10 mouse cellular contexts compared by ENCODE assay signal in the genomic region with DNA sequence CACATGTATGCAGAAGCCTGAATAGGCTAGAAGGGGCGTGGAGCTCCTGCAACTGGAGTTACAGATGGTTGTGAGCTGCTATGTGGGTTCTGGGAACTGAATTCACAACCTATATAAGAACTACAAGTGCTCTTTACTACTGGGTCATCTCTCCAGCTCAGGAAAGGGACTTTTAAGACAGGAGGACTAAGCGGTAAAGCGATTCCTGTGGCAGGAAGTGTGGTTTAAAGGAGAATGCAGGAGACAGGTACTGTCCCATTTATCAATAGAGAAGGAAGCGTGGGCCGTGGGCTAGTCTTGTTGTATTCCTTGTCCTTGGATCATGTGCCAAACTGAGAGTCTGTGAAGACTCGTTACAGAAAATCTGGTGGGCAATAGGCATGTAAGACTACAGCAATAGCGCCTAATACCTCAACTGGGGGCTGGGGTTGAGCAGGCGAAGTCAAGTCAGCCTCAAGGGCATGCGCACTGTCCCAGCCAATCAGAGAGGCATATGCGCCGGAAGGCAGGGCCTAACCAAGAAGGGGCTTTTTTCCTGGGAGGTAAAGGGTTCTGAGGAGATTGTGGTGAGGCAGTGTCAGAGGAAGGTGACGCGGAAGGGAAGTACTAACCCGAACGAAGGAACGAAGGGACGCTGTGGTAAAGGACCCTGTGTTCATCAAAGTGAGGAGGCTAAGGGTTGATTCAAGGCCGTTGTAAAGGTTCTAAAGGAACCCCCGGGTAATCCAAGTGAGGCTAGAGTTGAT. TPM values are rescaled to one million over a fixed set of nuclear protein-coding genes. Genes with fewer than 3 reads are reported as not detected.
DNase-seq lines count a peak whose midpoint lies in the region; ATAC-seq and TF ChIP-seq lines count a peak whose summit lies in the region.
"Not testable (repeated sequence)": the region's sequence is repeated elsewhere in the genome, so short reads cannot be mapped to it uniquely, and the experiment has no call there.
"Had no signal": no experiment of that assay in that cellular context is flagged by ENCODE, and none has a peak within 500 bp of the region (broad histone marks: within the 10 kb centered on the region; RNA-seq: fewer than 3 reads in every experiment).

A gene (plus strand): TSS at position 515 of the 746 bp plus-strand sequence.

- not testable (repeated sequence) for TF ChIP-seq CTCF in thymus, adult 2 months (IDR thresholded peaks at IDR 0.05; ENCODE audit: borderline replicate concordance, control insufficient read depth, extremely low read depth, insufficient read depth, low read length, poor library complexity)

- H3K4me3 ChIP-seq in thymus, adult 2 months (ENCODE audit: control insufficient read depth, insufficient read depth, low read length) = peak within 1 kb of the TSS; percentile 37

- peak; percentile 74 for ATAC-seq in CD4-positive, CD25-positive, alpha-beta regulatory T cell, adult 4 months
- peak; percentile 27; the same call in 1 of the 2 replicates for ATAC-seq in granulocyte monocyte progenitor cell, adult 5-6 weeks (replicated peaks; ENCODE audit: poor library complexity, severe bottlenecking)
- ATAC-seq in megakaryocyte progenitor cell, adult 5-6 weeks (replicated peaks; ENCODE audit: poor library complexity) = peak; percentile 34; the same call in 1 of the 2 replicates

- peak; percentile 74 for DNase-seq in T-cell, adult 2 months (ENCODE audit: low spot score)
- DNase-seq in natural killer cell, adult 2 months (ENCODE audit: low spot score in 2 of 2) = peak; percentile 3 to 29
- DNase-seq in thymus, adult 2 months = peak; percentile 36
- DNase-seq in thymus, postnatal 36 days = peak; percentile 29 to 40

- H3K27me3 ChIP-seq in thymus, adult 2 months (ENCODE audit: control insufficient read depth, insufficient read depth, low read length) = not testable (repeated sequence)

- TF ChIP-seq POLR2A in thymus, adult 2 months (IDR thresholded peaks at IDR 0.05; ENCODE audit: control insufficient read depth, extremely low read depth, insufficient read depth, low read length, poor library complexity) = not testable (repeated sequence)

- H3K4me1 ChIP-seq in thymus, adult 2 months (replicated peaks; ENCODE audit: control insufficient read depth, insufficient read depth, low read length) = not testable (repeated sequence)

- not testable (repeated sequence) for H3K36me3 ChIP-seq in thymus, adult 2 months (ENCODE audit: control insufficient read depth, insufficient read depth, low read length)

- not testable (repeated sequence) for H3K27ac ChIP-seq in thymus, adult 2 months (ENCODE audit: control insufficient read depth, insufficient read depth, low read length)

- 4% methylated on average over 15 of the region's 19 CpGs for WGBS in thymus, adult 2 months

RNA-seq across cellular contexts. Expression of the gene that starts here (rescaled TPM):
- polyA plus RNA-seq in CD4-positive, CD25-positive, alpha-beta regulatory T cell, adult 4 months (2017; shearing (Covaris generic)) = 100 to 1,000 TPM; 164 to 182 TPM
- total RNA-seq in granulocyte monocyte progenitor cell, adult 5-6 weeks (2014; fragmentation: Nextera tagmentation) = 17.1 and 17.2 TPM in 2 replicates
- total RNA-seq in granulocyte monocyte progenitor cell, adult 5-6 weeks (2017) = 13.2 and 15.7 TPM in 2 replicates
- total RNA-seq in megakaryocyte progenitor cell, adult 5-6 weeks (2015) = 16.7 and 22.3 TPM in 2 replicates
- total RNA-seq in megakaryocyte progenitor cell, adult 5-6 weeks (2017) = 15.1 and 18.7 TPM in 2 replicates
- polyA plus RNA-seq in thymus, adult 2 months (2012; rRNA removed) = 8.5 and 13.3 TPM in 2 replicates
- total RNA-seq: forebrain, postnatal 0 days; gastrocnemius, adult 18-20 months; gastrocnemius, postnatal 14 days had no signal

Comparison
In these comparisons a context has a peak if more than half of its experiments do, and no peak if none do; other contexts are left out.
1. RNA of the gene that starts here (polyA plus RNA-seq): 164 to 182 TPM in CD4-positive, CD25-positive, alpha-beta regulatory T cell, adult 4 months; 8.5 to 13.3 TPM in thymus, adult 2 months; every median in the first group is over 10 times any median in the second.
2. DNase-seq: peak in every context shown above with its lines; median percentile 74 in T-cell, adult 2 months; 36 in thymus, adult 2 months; 34 in thymus, postnatal 36 days; 16 in natural killer cell, adult 2 months.
3. Peak in every context shown above with its lines, with median percentiles within 50 percentile points of each other: ATAC-seq.